Mouse (Mus musculus) left cerebral cortex, adult 8-10 months (tissue): Measurements from ENCODE around the gene Ech1. TPM values are rescaled to one million over a fixed set of nuclear protein-coding genes. Genes with fewer than 3 reads are reported as not detected.

Experiments
- DNase-seq, 2 experiments: peaks; one replicate each; pipeline ENCODE4 v3.0.0; 2022; ENCODE audit warnings: low spot score in 2 of 2
- total RNA-seq, 4 experiments: library from RNA; stranded (reverse); gene quantifications; 2 replicates each; pipeline ENCODE4 v1.2.4; 2022

Ech1 gene
- 10 to 100 TPM; 57.9 to 68.0 (median 62.2) TPM for total RNA-seq

DNA sequence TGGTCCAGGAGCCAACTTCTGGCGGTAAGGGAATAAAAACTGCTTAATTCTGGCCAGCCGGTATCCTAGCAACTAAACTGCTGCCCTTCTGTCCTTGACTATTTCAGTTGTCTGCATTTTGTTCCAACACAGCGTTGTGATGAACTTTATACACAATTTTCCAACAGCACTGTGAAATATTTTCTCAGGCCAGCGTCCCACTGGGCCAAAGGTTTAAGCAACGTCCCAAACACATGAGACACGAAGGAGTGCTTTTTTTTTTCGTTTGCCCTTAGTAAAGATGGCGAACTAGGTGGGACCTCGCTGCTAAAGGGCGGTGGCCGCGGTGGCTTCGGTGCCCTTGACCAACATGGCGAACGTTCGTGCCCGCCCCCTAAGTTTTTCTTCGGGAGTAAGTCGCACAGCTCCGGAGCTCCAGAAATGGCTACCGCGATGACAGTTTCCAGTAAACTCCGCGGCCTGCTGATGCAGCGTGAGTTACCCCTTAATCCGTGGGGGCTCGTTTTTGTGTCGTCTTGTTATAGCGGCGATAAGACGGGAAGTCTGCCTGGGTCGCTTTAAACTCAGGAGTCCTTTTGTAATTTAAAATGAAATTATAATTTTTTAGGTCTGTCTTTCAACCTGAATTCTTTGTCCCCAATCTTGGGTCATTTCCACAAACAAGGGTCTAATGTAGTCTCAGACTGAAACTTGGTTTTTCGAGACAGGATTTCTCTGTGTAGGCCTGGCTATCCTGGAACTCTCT, at the start of gene Ech1:
Gene Ech1 (plus strand): TSS at position 277 of the 745 bp plus-strand sequence.
- peak; percentile 78 to 81 for DNase-seq

DNA sequence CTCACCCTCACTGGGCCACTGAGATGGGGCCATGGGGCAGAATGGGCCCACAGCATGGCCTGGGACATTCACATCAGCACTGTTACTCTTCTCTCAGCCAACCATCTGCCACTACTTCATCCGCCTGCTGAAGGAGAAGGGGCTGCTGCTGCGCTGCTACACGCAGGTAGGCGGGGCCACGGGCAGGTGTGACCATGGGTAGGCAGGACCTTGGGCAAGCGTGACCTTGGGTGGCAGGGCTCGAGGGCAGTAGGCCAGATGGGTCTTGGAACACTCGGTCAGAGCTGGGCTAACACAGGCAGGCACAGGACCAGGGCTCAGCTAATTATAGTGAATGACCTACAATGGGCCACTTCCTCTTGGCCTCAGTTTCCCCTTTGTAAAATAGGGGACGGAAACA, 46.2 kb upstream of the Ech1 start:
- DNase-seq = no peak

DNA sequence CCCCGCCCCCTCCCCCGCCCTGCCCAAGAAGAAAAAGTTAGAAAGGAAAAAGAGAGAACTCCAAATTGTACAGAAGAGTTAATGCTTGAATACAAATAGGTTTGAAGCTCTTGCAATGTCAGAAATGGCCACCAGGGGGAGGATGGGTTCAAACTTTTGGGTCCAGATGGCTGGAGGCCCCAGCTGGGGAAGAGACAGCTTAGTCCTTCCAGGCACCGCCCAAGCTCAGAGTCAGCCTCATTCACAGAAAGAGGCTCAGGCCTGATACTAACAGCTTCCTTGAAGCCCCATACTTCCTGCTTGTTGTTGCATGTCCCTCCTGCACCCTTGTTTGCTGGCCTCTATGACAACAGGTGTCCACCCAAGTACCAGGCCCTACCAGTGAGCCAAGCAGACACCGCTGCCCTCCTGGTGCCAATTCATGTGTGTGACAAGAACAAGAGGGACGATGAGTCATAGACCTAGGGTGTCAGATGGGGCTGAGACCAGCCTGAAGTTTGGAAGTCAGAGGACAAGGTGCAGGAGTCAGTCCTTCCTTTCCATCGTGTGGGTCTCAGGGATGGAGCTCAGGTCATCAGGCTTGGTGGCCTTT, 44.9 kb upstream of the Ech1 start:
- DNase-seq = peak; percentile 79 to 84

DNA sequence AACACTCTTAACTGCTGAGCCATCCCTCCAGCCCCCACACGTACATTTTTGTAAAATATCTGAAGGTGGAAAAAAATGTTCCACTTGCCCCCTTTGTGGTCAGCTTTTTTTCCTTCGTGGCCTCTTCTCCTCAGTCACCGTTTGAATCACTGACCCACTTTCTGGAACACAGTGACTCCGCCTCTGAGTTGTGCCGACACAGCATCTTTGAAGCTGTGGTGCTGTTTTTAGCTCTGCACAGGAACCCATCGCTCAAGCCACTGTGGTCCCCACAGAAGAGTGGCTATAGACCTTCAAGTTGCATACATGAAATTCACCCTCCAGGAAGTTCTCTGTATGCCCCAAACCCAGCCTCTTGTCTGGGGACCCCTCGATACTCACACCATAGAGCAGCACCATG, 44.2 kb upstream of the Ech1 start:
- DNase-seq = no peak

DNA sequence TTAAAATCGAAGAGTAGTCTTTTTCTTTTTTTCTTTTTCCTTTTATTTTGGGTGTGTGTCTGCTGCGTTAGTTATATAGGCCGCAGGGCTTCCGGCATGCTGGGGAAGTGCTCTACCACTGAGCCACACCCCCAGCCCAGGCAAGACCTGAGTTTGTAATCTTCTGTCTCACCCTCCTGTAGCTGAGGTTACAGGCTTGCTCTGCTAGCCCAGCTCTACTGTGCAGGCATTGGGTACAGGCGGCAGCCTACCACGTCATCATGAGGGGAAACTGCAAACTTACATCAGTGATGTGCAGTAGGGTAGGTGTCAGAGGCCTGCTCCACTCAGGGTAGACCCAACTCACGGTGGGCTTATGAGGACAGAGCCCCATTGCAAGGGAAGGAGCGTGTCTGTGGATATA, 43.8 kb upstream of the Ech1 start:
- DNase-seq = no peak

DNA sequence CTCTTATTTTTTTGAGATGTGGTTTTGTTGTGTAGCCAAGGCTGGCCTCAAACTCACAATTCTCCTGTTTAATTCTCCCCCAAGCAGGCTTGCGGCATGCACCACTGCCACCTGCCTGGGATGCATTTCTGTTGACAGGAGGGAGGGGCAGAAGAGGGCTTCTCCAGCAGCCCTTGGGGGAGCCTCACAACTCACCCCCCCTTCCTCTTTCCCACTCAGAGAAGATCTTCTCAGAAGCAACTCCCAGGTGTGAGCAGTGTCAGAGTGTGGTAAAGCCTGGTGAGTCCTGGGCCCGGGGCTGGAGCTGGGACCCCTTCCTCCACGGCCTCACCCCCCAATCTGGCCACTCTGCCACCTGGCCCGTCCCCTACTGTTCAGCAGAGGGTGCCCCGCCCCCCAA, 39.9 kb upstream of the Ech1 start:
- no peak for DNase-seq

DNA sequence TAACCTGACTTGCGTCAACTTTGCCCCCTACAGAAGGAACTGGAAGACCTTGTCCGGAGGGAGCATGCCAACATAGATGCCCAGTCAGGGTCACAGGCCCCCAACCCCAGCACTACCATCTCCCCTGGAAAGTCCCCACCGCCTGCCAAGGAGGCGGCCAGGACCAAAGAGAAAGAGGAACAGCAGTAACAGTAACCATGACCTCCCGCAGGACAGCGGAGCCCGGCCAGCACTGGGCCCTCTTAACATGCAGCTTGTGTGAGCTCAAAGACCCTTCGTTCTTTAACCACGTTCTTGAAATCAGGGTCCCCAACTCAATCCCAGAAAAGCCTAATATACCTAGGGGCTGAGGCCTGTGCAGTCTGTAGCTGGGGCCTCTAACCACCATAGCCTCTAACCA, 37.1 kb upstream of the Ech1 start:
- no peak for DNase-seq

DNA sequence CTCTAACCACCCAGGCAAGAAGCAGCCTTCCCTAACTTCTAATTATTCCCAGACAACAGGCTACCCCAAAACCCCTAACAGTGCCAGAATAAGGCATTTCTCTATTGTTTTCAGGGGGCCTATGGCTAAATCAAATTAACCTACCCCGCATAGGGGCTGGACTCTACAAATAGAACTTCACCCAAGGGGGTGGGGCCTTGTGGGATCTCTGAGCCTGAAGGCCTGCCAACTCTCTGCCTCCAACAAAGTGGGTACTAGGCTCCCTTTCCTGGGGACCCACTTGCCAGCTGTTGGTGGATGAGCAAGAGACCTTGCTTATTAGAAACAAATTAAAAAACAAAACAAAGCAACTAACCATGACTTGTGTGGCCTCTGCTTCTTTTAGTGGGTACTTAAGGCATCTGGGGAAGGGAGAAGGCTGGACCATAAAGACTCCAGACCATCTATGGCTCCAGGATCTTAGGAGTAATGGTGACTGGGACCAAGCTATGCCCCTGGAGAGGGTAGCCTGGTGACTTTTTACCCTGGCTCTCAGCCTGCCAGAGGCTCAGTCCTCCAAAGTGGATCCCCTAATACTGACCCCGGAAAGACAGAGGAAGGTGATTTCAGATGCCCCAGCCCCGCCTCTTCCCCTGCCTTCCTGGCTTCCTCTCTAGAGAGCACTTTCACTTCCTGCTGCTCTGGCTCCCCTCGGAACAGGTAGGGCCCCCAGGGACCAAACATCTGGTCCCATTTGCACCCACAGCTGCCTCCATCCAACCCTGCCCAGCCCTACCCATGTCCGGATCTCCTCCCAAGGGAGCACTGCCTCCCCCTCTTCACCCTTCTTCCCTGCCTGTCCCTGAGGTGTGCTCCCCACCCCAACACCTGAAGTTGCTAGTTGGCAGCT, 36.5 kb upstream of the Ech1 start, which contains the start of gene Rinl:
Gene Rinl (plus strand): TSS at position 663 of the 889 bp plus-strand sequence.
- no peak for DNase-seq

DNA sequence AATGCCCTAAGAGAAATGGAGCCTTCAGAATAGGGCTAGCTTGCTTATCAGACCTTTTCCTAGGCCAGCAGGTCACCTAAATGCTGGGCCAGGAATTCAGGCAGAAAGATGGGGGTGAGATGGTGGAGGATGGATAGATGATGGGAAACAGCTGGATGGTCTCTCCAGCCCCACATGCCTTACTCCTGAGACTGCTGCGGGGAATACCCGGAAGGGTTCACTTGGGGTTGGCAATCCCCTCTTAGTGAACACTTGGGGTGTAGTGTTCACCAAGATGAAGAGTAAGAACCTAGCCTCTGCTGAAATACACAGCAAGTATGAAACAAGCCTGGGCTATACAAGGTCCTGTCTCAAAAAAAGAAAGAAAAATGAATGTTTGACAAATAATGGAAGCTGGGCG, 35.8 kb upstream of the Ech1 start:
- no peak for DNase-seq

DNA sequence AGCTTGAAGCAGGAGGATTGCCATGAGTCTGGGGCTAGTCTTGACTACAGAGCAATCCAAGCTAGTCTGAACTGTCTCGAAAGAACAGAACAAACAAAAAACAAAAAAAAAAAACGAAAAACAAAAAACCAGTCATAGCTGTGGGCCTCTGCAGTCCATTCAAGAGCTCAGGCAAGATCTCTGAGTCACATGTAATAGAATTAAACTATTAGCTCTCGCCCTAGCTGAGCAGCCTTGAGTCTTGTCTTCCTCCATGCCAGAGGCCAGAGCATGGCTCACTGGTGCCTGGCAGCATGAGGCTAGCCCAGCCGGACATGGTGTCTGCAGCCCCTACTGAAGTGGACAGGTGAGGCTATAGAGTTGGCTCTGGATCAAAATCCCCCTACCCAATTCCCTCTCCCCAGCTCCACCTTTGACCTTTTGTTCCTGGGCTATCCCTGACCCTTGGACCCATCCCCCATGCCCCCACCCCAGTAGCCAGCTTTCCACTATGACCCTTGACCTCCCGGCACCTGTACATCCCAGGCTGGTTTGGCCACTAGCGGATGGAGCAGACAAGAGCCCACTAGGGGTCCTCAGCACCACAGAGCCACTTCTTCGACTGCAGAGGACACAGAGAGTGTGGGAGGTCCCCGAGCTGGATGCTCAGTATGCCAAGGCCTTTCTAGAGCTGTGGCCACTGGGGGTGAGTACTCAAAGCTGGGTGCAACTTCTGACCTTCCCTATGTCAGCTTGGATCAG, 34.8 kb upstream of the Ech1 start:
- no peak for DNase-seq

DNA sequence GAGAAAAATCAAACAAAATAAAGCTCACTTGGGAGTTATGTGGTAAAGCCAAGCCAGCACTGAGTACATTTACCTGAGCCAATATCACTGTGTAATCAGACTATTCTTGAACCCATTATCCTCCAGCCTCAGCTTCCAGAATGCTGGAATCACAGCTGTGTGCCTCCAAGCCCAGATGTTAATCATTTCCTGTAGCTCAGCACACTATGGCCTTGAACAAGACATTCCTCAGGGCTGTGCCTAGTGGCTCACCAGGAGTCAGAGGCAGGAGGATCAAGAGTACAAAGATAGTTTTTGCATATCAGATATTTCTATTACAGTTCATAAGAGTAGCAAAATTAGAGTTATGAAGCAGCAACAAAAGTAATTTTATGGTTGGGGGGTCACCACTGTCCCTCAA, 33.3 kb upstream of the Ech1 start:
- no peak for DNase-seq

DNA sequence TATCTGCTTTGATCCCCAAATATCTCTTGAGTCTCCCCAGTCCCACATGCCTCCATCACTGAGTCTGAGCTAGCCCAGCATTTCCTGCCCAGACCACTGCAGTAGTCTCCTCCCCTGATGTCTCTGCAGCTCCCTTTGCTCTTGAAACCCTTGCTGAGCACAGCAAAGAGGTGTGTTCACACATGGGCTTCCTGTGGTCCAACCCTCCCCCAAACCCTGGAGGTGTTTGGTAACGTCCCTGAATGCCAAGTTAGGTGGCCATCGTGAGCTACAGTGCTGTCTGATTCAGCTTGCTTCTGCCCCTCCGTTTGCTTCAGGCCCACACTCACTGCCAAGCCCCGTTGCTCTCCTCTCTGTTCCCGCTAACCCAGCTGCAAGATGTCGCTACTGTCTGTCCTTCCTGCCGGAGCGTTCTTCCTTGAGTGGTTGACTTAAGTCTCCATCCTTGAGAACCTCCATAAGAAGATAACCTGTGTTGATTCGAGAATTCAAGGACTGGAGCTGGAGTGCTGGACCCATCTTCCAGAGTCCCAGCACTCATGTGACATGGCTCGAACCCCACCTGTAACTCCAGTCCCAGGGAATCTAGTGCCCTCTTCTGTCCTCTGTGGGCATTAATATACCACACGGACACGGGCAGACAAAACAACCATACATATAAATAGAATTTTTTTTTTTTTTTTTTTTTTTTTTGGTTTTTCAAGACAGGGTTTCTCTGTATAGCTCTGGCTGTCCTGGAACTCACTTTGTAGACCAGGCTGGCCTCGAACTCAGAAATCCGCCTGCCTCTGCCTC, 32.4 kb upstream of the Ech1 start:
- DNase-seq = no peak

DNA sequence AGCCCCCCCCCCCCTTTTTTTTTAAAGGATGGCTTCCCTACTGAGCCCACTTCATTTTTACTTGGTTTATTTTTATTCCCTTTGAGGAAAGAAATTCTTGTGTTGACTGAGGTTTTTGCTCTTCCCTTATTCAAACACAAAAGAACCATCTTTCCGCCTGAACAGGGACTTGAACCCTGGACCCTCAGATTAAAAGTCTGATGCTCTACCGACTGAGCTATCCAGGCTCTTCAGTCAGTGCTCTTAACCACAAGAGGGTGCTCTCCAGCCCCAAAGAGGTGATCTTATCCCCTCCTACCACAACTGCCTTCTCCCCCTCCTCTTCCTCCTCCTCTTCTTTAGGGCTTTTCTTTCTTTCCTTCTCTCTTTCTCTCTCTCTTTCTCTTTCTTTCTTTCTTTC, 31.2 kb upstream of the Ech1 start:
- DNase-seq = no peak

DNA sequence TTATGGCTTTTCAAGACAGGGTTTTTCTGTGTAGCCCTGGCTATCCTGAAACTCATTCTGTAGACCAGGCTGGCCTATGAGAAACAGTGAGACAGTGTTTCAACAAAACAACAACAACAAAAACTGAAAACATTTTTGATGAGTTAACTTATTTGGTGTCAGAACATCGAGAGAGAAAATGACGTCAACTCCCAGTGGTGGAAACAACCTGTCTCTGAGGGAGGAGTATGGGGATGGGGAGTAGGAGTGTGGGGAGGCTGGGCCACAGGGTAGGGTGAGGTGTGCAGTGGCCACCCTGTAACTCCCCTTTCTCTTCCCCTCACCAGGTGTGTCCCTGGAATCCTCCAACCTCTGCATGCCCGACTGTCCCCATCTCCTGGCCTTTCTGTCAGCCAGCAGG, 30.5 kb upstream of the Ech1 start:
- no peak for DNase-seq

DNA sequence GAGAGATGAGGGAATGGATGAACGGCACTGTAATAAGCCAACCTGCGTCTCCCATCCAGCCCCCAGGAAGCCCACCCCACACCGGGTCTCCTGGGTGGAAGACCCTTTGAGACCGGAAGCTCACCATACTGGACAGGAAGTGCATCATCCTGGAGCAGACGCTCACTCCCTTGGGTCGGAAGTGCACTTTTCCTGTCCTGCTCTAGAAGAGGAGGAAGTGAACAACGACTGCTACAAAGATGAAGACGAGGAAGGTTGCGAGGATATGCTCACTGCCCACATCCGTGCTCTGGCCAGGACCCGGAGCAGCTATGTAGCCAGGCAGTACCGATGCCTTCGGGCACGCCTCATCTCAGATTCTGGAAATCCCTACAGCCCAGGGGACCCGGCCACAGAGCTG, 29.2 kb upstream of the Ech1 start:
- no peak for DNase-seq

DNA sequence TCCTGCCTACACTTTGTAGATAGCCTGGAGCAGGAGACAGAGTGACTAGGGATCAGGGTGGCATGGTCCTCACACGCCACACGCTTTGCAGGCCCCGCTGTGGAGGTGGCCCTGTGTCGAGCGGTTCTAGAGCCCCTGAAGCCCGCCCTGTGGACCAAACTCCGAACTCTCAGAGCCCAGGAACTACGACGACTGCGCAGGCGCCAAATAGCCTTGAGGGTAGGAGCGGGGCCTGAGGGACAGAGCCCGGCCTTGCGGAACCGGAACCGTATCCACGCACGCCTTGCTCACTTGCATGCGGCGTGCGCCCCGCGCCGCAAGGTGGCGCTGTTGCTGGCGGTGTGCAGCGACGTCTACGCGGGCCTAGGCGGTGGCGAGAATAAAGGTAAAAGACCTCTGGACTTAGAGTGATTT, 28.4 kb upstream of the Ech1 start:
- peak; percentile 57 to 63 for DNase-seq

DNA sequence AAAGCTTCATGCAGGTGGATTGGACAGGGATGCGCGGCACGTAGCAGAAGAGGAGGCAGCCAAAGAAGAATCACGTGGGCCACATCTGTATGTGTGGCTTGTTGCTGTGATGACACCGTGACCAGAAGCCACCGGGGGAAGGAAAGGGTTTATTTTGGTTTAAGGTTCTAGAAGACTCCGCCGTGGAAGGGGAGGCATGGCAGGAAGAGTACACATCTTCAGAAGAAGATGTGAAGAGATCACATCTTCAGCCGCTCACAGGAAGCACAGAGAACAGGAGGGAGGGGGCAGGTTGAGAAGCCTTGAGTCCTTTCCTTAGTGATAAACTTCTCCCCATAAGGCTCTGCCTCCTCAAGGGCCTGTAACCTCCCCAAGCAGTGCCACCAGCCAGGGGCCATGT, 25.0 kb upstream of the Ech1 start:
- DNase-seq = no peak

DNA sequence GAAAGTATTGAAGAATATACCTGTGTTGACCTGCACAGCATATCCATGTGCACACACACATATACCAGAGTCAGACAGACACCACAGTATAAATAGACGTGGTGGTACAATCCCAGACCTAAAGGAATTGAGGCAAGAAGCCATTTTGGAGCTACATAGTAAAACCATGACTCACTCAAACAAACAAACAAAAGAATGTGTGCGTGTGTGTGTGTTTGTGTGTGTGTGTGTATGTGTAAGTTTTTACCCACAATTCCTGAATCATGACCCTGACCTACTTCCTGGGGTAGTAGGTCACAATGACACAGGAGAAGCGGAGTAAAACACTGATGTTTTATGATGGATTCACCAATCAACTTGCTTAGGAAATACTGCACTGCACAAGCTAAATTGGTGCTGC, 23.6 kb upstream of the Ech1 start:
- DNase-seq = no peak

DNA sequence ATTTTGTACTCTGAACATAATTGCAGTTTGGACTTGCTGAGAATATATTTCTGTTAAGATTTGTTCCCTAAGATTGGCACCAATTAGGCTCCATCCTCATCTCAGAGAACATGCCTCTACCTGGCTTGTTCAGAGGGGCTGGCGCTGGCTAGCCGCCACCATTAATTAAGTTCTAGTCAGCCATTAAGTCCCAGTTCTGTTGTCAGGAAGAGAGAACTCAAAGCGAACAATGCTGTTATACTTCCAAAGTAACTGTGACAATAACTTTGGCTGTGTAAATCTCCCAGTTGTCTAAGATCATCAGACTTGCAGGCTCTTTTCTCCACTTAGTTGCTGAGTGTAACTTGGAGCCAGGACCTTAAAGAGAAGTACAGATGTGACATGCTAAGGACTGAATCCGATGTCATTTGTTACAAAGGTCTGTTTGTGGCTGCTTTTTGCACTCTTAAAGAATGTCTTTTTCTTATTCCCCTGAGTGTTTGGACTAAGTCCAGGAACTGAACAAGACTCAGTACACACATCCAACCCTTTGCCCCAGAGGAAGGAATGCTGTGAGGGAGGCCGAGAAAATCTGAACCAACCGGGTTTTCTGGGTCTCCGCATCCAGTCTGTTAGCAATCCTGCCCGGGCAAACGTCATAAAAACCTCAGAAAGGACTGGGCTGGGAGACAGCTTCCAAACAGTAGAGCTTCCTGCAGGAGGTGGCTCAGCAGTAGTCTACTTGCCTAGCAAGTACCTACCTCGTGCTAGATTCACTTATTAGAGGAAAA, 22.9 kb upstream of the Ech1 start:
- DNase-seq = no peak
